Mouse (Mus musculus) ES-E14 (cell line): ENCODE data around the gene Otp.

Experiments
- HCFC1 ChIP-seq: IDR thresholded peaks from 2 replicates; pipeline ENCODE4 v1.6.1; 2012; ENCODE audit warnings: low read length, inconsistent platforms, borderline replicate concordance; ENCODE audit not compliant: insufficient read depth
- ZC3H11A ChIP-seq: IDR thresholded peaks from 2 replicates; pipeline ENCODE4 v1.6.1; 2012; ENCODE audit warnings: low read depth, mild to moderate bottlenecking, inconsistent platforms, low read length, borderline replicate concordance

DNA sequence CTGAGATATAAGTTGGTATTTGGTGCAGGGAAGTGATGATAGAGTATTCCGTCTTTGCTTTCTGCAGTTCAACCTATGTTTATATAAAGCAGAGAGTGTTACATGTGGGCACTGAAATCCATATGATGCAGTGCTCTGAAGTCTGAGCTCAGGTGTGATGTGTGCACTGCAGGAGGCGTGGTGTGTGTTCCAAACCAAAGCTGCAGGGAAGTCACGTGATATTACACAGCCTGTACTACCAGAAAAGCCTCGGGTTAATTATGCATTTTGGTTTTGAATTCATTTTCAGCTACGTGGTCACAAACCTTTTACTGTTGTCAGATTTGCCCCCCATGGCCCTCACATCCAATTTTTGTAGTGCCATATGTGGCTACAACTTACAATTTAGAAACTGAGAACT is 40.3 kb downstream of the Otp start:
- TF ChIP-seq ZC3H11A: no peak
- no peak for TF ChIP-seq HCFC1
